Mouse (Mus musculus): ENCODE measurements around the gene Fam90a1a. TPM values are rescaled to one million over a fixed set of nuclear protein-coding genes. Genes with fewer than 3 reads are reported as not detected.

Gene Fam90a1a
- polyA plus RNA-seq, 1 experiment: not detected

DNA sequence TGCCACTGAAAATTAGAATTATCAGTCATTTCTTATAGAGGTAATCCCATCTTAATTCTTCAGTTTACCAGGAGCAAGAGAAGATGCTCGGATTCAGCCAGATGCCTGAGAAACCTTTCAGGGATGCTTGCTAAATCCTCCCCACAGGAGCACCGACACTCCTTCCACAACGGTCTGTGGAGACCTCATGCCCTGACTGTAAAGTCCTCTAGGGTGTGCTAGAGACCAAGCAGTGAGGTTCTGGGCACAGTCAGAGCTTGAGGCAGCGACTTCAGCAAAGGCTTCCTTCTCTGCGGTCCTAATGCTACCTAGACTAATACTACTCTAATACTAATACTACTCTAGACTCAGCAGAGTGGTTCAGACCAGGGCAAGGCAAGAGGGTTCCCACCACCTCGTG lies 33.7 kb downstream of the Fam90a1a start:
- no peak overlapping the region for H3K27ac ChIP-seq (ENCODE audit: insufficient read depth, low read depth, low read length)
- no peaks in the 10 kb centered on the region for H3K4me1 ChIP-seq (ENCODE audit: control insufficient read depth, insufficient read depth, insufficient read length, low read length)
- WGBS: 22% methylated on average over 6 of the region's 6 CpGs
- no peak overlapping the region for H3K4me3 ChIP-seq (ENCODE audit: low read depth, low read length)
- TF ChIP-seq POLR2A (IDR thresholded peaks at IDR 0.05; ENCODE audit: low read depth, low read length) (no peak), CTCF (IDR thresholded peaks at IDR 0.05; ENCODE audit: extremely low read depth, insufficient read length, insufficient replicate concordance, low read depth, low read length) (peak; percentile 73; the same call in 1 of the 2 replicates)
- peaks cover 2% of the 10 kb centered on the region for H3K36me3 ChIP-seq (ENCODE audit: control insufficient read depth, insufficient read depth, low read length)
- no peaks in the 10 kb centered on the region for H3K27me3 ChIP-seq (ENCODE audit: control insufficient read depth, insufficient read depth, low read length)

DNA sequence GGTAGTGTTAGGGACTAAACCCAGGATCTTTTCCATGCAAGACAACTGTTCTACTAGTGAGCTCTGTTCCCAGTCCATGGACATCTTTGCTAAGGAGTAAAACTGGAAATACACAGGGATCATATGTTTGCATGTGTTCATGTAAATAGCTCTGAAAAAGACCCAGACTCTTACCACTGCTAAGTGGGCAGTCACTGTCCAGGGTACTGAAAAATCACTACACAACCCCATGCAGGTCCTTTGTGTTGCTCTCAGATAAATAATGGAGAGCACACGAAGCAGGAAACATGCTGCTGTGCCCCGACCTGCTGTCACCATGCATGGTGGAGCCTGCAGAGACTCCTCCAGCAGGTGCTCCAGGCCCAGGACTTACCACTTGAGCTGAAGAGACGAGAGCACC lies 36.7 kb downstream of the Fam90a1a start:
- TF ChIP-seq CTCF (IDR thresholded peaks at IDR 0.05; ENCODE audit: extremely low read depth, insufficient read length, insufficient replicate concordance, low read depth, low read length): no peak
- no peak for TF ChIP-seq POLR2A (IDR thresholded peaks at IDR 0.05; ENCODE audit: low read depth, low read length)
- H3K4me3 ChIP-seq (ENCODE audit: low read depth, low read length): no peak overlapping the region
- H3K27me3 ChIP-seq (ENCODE audit: control insufficient read depth, insufficient read depth, low read length): no peaks in the 10 kb centered on the region
- no peaks in the 10 kb centered on the region for H3K4me1 ChIP-seq (ENCODE audit: control insufficient read depth, insufficient read depth, insufficient read length, low read length)
- H3K27ac ChIP-seq (ENCODE audit: insufficient read depth, low read depth, low read length): no peak overlapping the region
- 56% methylated on average over 3 of the region's 3 CpGs for WGBS
- peaks cover 2% of the 10 kb centered on the region for H3K36me3 ChIP-seq (ENCODE audit: control insufficient read depth, insufficient read depth, low read length)

DNA sequence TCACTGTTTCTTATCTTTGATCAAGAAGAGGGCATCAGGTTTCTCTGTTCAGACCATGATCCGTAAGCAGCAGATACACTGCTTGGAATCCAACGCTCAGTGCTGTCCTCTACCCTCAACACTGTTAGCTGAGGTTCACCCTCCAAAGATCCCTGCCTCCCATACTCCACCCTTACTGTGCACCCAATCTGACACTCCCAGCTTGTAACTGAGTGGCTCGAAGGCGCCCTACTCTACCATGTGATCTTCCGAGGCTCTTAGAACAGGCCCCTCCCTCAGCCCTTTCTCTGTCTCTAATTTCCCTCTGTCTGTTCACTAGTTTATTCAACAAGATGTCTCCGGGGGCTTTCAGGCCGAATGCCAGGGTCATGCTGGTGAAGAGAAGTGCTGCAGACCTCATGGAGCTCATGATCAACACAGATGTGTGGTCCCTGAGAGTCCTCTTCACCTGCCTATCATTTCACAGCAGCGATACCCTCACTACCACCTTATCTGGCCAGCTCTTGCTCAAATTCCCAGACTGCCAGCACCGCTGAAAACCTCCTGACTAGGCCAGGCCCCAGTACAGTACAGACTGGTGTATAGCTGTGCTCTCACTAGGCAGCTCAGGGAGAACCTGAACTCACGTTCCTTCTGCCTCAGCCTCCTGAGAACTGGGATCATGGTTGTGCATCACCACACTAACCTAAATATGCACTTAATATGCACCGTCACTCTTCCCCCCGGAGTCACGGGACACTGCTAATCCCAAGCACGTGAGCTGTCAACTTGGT lies 46.4 kb downstream of the Fam90a1a start:
- whole genome bisulfite sequencing: 85% methylated on average over 14 of the region's 14 CpGs
- no peak overlapping the region for H3K4me3 ChIP-seq (ENCODE audit: low read depth, low read length)
- no peaks in the 10 kb centered on the region for H3K4me1 ChIP-seq (ENCODE audit: control insufficient read depth, insufficient read depth, insufficient read length, low read length)
- H3K27me3 ChIP-seq (ENCODE audit: control insufficient read depth, insufficient read depth, low read length): no peaks in the 10 kb centered on the region
- peaks cover 2% of the 10 kb centered on the region; the same call in 1 of the 2 replicates for H3K36me3 ChIP-seq (ENCODE audit: control insufficient read depth, insufficient read depth, low read length)
- H3K27ac ChIP-seq (ENCODE audit: insufficient read depth, low read depth, low read length): no peak overlapping the region
- no peak for TF ChIP-seq POLR2A (IDR thresholded peaks at IDR 0.05; ENCODE audit: low read depth, low read length)
- no peak for TF ChIP-seq CTCF (IDR thresholded peaks at IDR 0.05; ENCODE audit: extremely low read depth, insufficient read length, insufficient replicate concordance, low read depth, low read length)

DNA sequence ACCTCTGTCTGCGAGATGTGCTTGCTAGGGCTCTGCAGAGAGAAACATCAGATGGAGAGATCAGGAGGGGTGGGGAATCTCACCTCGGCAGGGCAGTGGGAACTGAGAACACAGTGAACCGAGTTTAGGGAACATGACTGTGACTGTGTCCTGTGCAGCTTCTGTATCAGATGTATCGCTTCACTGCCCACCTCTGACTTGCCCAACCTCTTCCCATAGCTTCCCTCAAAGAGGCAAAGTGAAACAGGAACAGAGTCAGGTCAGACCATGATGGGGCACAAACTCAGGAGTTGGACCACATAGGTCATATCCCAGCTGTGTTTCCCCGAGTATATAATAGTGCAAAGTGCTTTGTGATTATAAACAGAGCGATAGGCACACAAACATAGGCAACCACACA lies 47.9 kb downstream of the Fam90a1a start:
- Histone ChIP-seq H3K4me3 (ENCODE audit: low read depth, low read length) (no peak overlapping the region), H3K27me3 (ENCODE audit: control insufficient read depth, insufficient read depth, low read length) (no peaks in the 10 kb centered on the region), H3K27ac (ENCODE audit: insufficient read depth, low read depth, low read length) (no peak overlapping the region), H3K4me1 (ENCODE audit: control insufficient read depth, insufficient read depth, insufficient read length, low read length) (no peaks in the 10 kb centered on the region), H3K36me3 (ENCODE audit: control insufficient read depth, insufficient read depth, low read length) (peaks cover 5% of the 10 kb centered on the region; the same call in 1 of the 2 replicates)
- no peak for TF ChIP-seq CTCF (IDR thresholded peaks at IDR 0.05; ENCODE audit: extremely low read depth, insufficient read length, insufficient replicate concordance, low read depth, low read length)
- no peak for TF ChIP-seq POLR2A (IDR thresholded peaks at IDR 0.05; ENCODE audit: low read depth, low read length)
- WGBS: 79% methylated on average over 6 of the region's 6 CpGs

DNA sequence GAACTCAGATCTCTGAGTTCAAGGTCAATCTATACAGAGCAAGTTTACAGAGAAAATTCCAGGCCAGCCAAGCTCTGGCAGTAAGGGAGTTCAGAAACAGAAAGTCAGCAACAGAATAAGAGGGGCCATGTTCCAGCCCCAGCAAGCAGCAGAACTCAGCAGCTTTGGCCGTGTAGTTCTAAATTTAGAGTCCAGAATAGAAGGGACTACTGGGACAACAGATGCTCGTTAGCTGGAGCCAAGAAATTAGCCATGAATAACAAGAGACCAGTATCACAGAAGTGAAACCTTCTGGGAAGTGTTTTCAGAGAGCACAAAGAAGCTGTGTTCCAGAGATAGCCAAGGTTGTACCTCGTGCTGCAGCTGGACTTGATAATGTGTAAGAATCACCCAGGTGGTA lies 50.9 kb downstream of the Fam90a1a start:
- Histone ChIP-seq H3K27me3 (ENCODE audit: control insufficient read depth, insufficient read depth, low read length) (no peaks in the 10 kb centered on the region), H3K4me3 (ENCODE audit: low read depth, low read length) (no peak overlapping the region), H3K27ac (ENCODE audit: insufficient read depth, low read depth, low read length) (no peak overlapping the region), H3K36me3 (ENCODE audit: control insufficient read depth, insufficient read depth, low read length) (peaks cover 5% of the 10 kb centered on the region; the same call in 1 of the 2 replicates), H3K4me1 (ENCODE audit: control insufficient read depth, insufficient read depth, insufficient read length, low read length) (peaks cover 18% of the 10 kb centered on the region)
- WGBS: 62% methylated on average over 3 of the region's 3 CpGs
- no peak for TF ChIP-seq CTCF (IDR thresholded peaks at IDR 0.05; ENCODE audit: extremely low read depth, insufficient read length, insufficient replicate concordance, low read depth, low read length)
- TF ChIP-seq POLR2A (IDR thresholded peaks at IDR 0.05; ENCODE audit: low read depth, low read length): no peak

DNA sequence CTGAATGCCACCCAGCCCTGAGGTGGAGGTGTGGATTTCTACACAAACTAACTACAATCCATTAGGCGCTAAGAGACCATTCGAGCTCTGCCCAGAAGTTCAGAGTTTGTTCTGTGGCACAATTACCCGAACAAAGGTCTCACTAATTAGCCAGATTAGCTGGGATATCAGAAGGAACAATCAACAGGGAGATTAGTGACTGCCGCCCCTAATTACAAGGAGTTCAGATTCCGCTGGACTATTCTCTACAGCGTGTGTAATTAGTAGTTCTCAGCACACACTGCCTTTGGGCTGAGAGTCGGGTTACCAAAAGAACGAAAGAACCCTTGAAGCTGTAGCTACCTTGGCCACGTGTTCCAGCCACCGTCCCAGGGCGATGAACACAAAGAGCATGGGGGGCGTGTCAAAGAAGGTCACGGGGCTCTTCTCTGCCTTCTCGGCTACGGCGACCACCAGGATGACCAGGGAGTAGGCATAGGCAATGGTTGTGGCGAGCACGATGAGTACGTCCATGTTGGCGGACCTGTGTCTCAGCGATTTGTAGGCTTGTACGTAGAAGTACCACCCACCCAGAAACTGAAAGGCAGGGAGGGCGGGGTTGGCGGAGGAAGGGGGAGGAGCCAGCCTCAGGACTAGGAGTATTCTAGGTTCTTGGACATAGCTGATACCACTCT lies 54.7 kb downstream of the Fam90a1a start:
- Histone ChIP-seq H3K36me3 (ENCODE audit: control insufficient read depth, insufficient read depth, low read length) (peaks cover 5% of the 10 kb centered on the region; the same call in 1 of the 2 replicates), H3K4me1 (ENCODE audit: control insufficient read depth, insufficient read depth, insufficient read length, low read length) (peaks cover 18% of the 10 kb centered on the region), H3K27me3 (ENCODE audit: control insufficient read depth, insufficient read depth, low read length) (no peaks in the 10 kb centered on the region), H3K4me3 (ENCODE audit: low read depth, low read length) (peak overlapping the region; percentile 47), H3K27ac (ENCODE audit: insufficient read depth, low read depth, low read length) (peak overlapping the region; percentile 76)
- WGBS: 53% methylated on average over 24 of the region's 24 CpGs
- TF ChIP-seq CTCF (IDR thresholded peaks at IDR 0.05; ENCODE audit: extremely low read depth, insufficient read length, insufficient replicate concordance, low read depth, low read length): no peak

Other genes with a start within 250 kb of the Fam90a1a start
- gene Defa24, start 224.2 kb upstream of the Fam90a1a start, polyA plus RNA-seq (2012; rRNA removed): 1,324 and 5,253 TPM in 2 replicates
- gene Defb50, start 135.2 kb upstream of the Fam90a1a start, polyA plus RNA-seq (2012; rRNA removed): not detected in 2 replicates
- not detected in 2 replicates for gene Defb2, start 118.8 kb upstream of the Fam90a1a start, polyA plus RNA-seq (2012; rRNA removed)
- not detected in 2 replicates for gene Defb10, start 99.8 kb upstream of the Fam90a1a start, polyA plus RNA-seq (2012; rRNA removed)
- gene Defb9, start 73.3 kb upstream of the Fam90a1a start, polyA plus RNA-seq (2012; rRNA removed): not detected in 2 replicates
- gene Defb11, start 52.3 kb upstream of the Fam90a1a start, polyA plus RNA-seq (2012; rRNA removed): not detected in 2 replicates
- gene Defb15, start 26.0 kb upstream of the Fam90a1a start, polyA plus RNA-seq (2012; rRNA removed): not detected in 2 replicates
- not detected in 2 replicates for gene Defb35, start 20.4 kb upstream of the Fam90a1a start, polyA plus RNA-seq (2012; rRNA removed)
- gene Defb13, start 12.0 kb upstream of the Fam90a1a start, polyA plus RNA-seq (2012; rRNA removed): not detected in 2 replicates
- not detected in 2 replicates for gene Ccdc70, start 11.1 kb downstream of the Fam90a1a start, polyA plus RNA-seq (2012; rRNA removed)
- 5.5 and 5.7 TPM in 2 replicates for gene Atp7b, start 101.6 kb downstream of the Fam90a1a start, polyA plus RNA-seq (2012; rRNA removed)
- gene Alg11, start 102.0 kb downstream of the Fam90a1a start, polyA plus RNA-seq (2012; rRNA removed): 0.95 and 1.3 TPM in 2 replicates
- not detected in 2 replicates for gene Nek5, start 166.3 kb downstream of the Fam90a1a start, polyA plus RNA-seq (2012; rRNA removed)
- 1.6 and 3.2 TPM in 2 replicates for gene Nek3, start 207.7 kb downstream of the Fam90a1a start, polyA plus RNA-seq (2012; rRNA removed)
- gene Ckap2, start 227.1 kb downstream of the Fam90a1a start, polyA plus RNA-seq (2012; rRNA removed): 1.0 and 2.1 TPM in 2 replicates
- gene Vps36, start 234.1 kb downstream of the Fam90a1a start, polyA plus RNA-seq (2012; rRNA removed): 3.0 and 6.5 TPM in 2 replicates

All from small intestine, adult 2 months (tissue).